Mouse (Mus musculus) stomach, embryonic 14.5 days (tissue): ENCODE data around the gene Sec14l4. TPM values are rescaled to one million over a fixed set of nuclear protein-coding genes. Genes with fewer than 3 reads are reported as not detected.

ENCODE experiments used
- ATAC-seq: fragments of 200-750 bp; cut with Nextera tagmentation; 2 replicates; pipeline ENCODE4 v1.8.0; 2017; ENCODE audit warnings: low read depth, moderate TSS enrichment; ENCODE audit not compliant: insufficient number of reproducible peaks, insufficient read depth, low FRiP score
- H3K27ac ChIP-seq: fragments of 300-500 bp; sonication (generic); 2 replicates; pipeline ENCODE4 v1.5.1; 2014; ENCODE audit warnings: mild to moderate bottlenecking, low read length, moderate library complexity, mixed read lengths
- H3K27me3 ChIP-seq: fragments of 300-500 bp; sonication (generic); 2 replicates; pipeline ENCODE4 v1.6.1; 2014; ENCODE audit warnings: low read length, control low read depth, mixed read lengths; ENCODE audit not compliant: control insufficient read depth, insufficient read depth
- H3K36me3 ChIP-seq: fragments of 300-500 bp; sonication (generic); 2 replicates; pipeline ENCODE4 v1.6.1; 2014; ENCODE audit warnings: mild to moderate bottlenecking, control low read depth, low read length, moderate library complexity, mixed read lengths; ENCODE audit not compliant: control insufficient read depth, insufficient read depth
- H3K4me1 ChIP-seq: fragments of 300-500 bp; sonication (generic); 2 replicates; pipeline ENCODE4 v1.6.1; 2014; ENCODE audit warnings: low read length, control low read depth, mixed read lengths; ENCODE audit not compliant: control insufficient read depth, insufficient read depth
- H3K4me2 ChIP-seq: fragments of 300-500 bp; sonication (generic); replicated peaks from 2 replicates; pipeline ENCODE4 v1.6.1; 2014; ENCODE audit warnings: low read depth, low read length, control low read depth
- H3K4me3 ChIP-seq: fragments of 300-500 bp; sonication (generic); 2 replicates; pipeline ENCODE4 v1.5.1; 2014; ENCODE audit warnings: low read depth, low read length, control low read depth
- H3K9ac ChIP-seq: fragments of 300-500 bp; sonication (generic); replicated peaks from 2 replicates; pipeline ENCODE4 v1.6.1; 2014; ENCODE audit warnings: low read depth, mild to moderate bottlenecking, control low read depth, low read length, moderate library complexity, mixed read lengths
- H3K9me3 ChIP-seq: fragments of 300-500 bp; sonication (generic); 2 replicates; pipeline ENCODE4 v1.6.1; 2016; ENCODE audit warnings: low read depth, low read length, control low read depth; ENCODE audit not compliant: control insufficient read depth
- WGBS: fragments of 180-500 bp; shearing (Covaris S2); extraction: QIAGEN DNeasy Blood & Tissue Kit; methylation state at CpG from one replicate; pipeline ENCODE4 v1.1.7; 2014; 5-methylcytosine and 5-hydroxymethylcytosine counted together
- polyA plus RNA-seq: library from polyadenylated mRNA; unstranded; fragments of >200 nt; fragmentation: Nextera tagmentation; extraction: Ambion mirVana; gene quantifications from 2 replicates; pipeline ENCODE4 v1.2.1, GENCODE M21; 2014

Sec14l4 gene
- polyA plus RNA-seq, 1 experiment from 2014 or later = 0.51 TPM

- no peak for ATAC-seq
- Histone ChIP-seq H3K27ac (no peak overlapping the region), H3K9me3 (no peaks in the 10 kb centered on the region), H3K4me3 (no peak overlapping the region), H3K4me1 (no peaks in the 10 kb centered on the region), H3K9ac (no peak overlapping the region), H3K4me2 (no peak overlapping the region), H3K36me3 (no peaks in the 10 kb centered on the region), H3K27me3 (no peaks in the 10 kb centered on the region)
- WGBS = 83% methylated on average over 7 of the region's 7 CpGs
These were observed 47.1 kb downstream of the Sec14l4 start for GRCm38 (mm10) chr11:4078267-4078933.

- Histone ChIP-seq H3K4me2 (no peak overlapping the region), H3K4me3 (no peak overlapping the region), H3K9me3 (no peaks in the 10 kb centered on the region), H3K36me3 (no peaks in the 10 kb centered on the region), H3K27ac (no peak overlapping the region), H3K4me1 (no peaks in the 10 kb centered on the region), H3K9ac (no peak overlapping the region), H3K27me3 (no peaks in the 10 kb centered on the region)
- ATAC-seq = no peak
- 9% methylated on average over 4 of the region's 4 CpGs for WGBS
These were observed 49.0 kb downstream of the Sec14l4 start for GRCm38 (mm10) chr11:4080219-4080618.

GRCm38 (mm10) chr11:4083316-4084078, 52.2 kb downstream of the Sec14l4 start:
- 30% methylated on average over 5 of the region's 5 CpGs for WGBS
- Histone ChIP-seq H3K27me3 (no peaks in the 10 kb centered on the region), H3K36me3 (no peaks in the 10 kb centered on the region), H3K4me1 (no peaks in the 10 kb centered on the region), H3K9ac (no peak overlapping the region), H3K27ac (no peak overlapping the region), H3K9me3 (no peaks in the 10 kb centered on the region), H3K4me3 (no peak overlapping the region), H3K4me2 (no peak overlapping the region)
- no peak for ATAC-seq

- 67% methylated on average over 1 of the region's 1 CpGs for WGBS
- 0 out of 2 replicates have a peak, but pooled peaks cover 4% of the 10 kb centered on the region for H3K36me3 ChIP-seq
- no peak overlapping the region for H3K4me3 ChIP-seq
- no peak overlapping the region for H3K9ac ChIP-seq
- no peaks in the 10 kb centered on the region for H3K4me1 ChIP-seq
- no peak overlapping the region for H3K4me2 ChIP-seq
- H3K27ac ChIP-seq = no peak overlapping the region
- H3K9me3 ChIP-seq = no peaks in the 10 kb centered on the region
- no peak for ATAC-seq
- H3K27me3 ChIP-seq = no peaks in the 10 kb centered on the region
These were observed 55.0 kb downstream of the Sec14l4 start for GRCm38 (mm10) chr11:4086246-4086645.

GRCm38 (mm10) chr11:4087267-4087666, 56.0 kb downstream of the Sec14l4 start:
- Histone ChIP-seq H3K27me3 (no peaks in the 10 kb centered on the region), H3K4me3 (no peak overlapping the region), H3K9ac (no peak overlapping the region), H3K36me3 (peaks cover 4% of the 10 kb centered on the region; the same call in 1 of the 2 replicates), H3K27ac (no peak overlapping the region), H3K4me1 (no peaks in the 10 kb centered on the region), H3K4me2 (no peak overlapping the region), H3K9me3 (no peaks in the 10 kb centered on the region)
- 61% methylated on average over 2 of the region's 2 CpGs for WGBS
- no peak for ATAC-seq

GRCm38 (mm10) chr11:4093459-4094377, 62.5 kb downstream of the Sec14l4 start:
- H3K9ac ChIP-seq = no peak overlapping the region
- H3K27ac ChIP-seq = peak overlapping the region; percentile 68
- peaks cover 11% of the 10 kb centered on the region; the same call in 1 of the 2 replicates for H3K4me1 ChIP-seq
- H3K4me2 ChIP-seq = peak overlapping the region; percentile 80; the same call in 1 of the 2 replicates
- WGBS = 72% methylated on average over 18 of the region's 18 CpGs
- no peaks in the 10 kb centered on the region for H3K27me3 ChIP-seq
- H3K4me3 ChIP-seq = peak overlapping the region; percentile 57; the same call in 1 of the 2 replicates
- H3K36me3 ChIP-seq = peaks cover 4% of the 10 kb centered on the region; the same call in 1 of the 2 replicates
- 0 out of 2 replicates have a peak, but pooled peaks have one; percentile 0 for ATAC-seq
- H3K9me3 ChIP-seq = no peaks in the 10 kb centered on the region

GRCm38 (mm10) chr11:4094378-4095170, 63.3 kb downstream of the Sec14l4 start:
- 0 out of 2 replicates have a peak, but pooled peaks have one; percentile 10 for ATAC-seq
- peak overlapping the region; percentile 57 for H3K4me3 ChIP-seq
- 7% methylated on average over 23 of the region's 24 CpGs for WGBS
- H3K9ac ChIP-seq = peak overlapping the region; percentile 36
- peaks cover 4% of the 10 kb centered on the region; the same call in 1 of the 2 replicates for H3K36me3 ChIP-seq
- H3K4me1 ChIP-seq = peaks cover 11% of the 10 kb centered on the region; the same call in 1 of the 2 replicates
- no peaks in the 10 kb centered on the region for H3K27me3 ChIP-seq
- peak overlapping the region; percentile 80 for H3K4me2 ChIP-seq
- peak overlapping the region; percentile 77; the same call in 1 of the 2 replicates for H3K27ac ChIP-seq
- no peaks in the 10 kb centered on the region for H3K9me3 ChIP-seq
